Mouse (Mus musculus) lung, postnatal 0 days (tissue): ENCODE results near the gene Csnk1d. TPM values are rescaled to one million over a fixed set of nuclear protein-coding genes. Genes with fewer than 3 reads are reported as not detected.
A peak's percentile ranks its signal among the peaks of the same experiment; 100 is the strongest.

ENCODE experiments used
- ATAC-seq: fragments of 200-750 bp; cut with Nextera tagmentation; 2 replicates; pipeline ENCODE4 v1.8.0; 2017; ENCODE audit warnings: moderate library complexity
- DNase-seq: peaks from one replicate; pipeline ENCODE4 v3.0.0-alpha.2; 2016; ENCODE audit warnings: low spot score
- H3K27ac ChIP-seq: fragments of 300-500 bp; sonication (generic); 2 replicates; pipeline ENCODE4 v1.5.1; 2014; ENCODE audit warnings: antibody characterized with exemption, mild to moderate bottlenecking, low read length, mixed read lengths
- H3K27me3 ChIP-seq: fragments of 300-500 bp; sonication (generic); replicated peaks from 2 replicates; pipeline ENCODE4 v1.6.1; 2014; ENCODE audit warnings: low read length, mixed read lengths; ENCODE audit not compliant: insufficient read depth
- H3K36me3 ChIP-seq: fragments of 300-500 bp; sonication (generic); 2 replicates; pipeline ENCODE4 v1.6.1; 2014; ENCODE audit warnings: low read length, mixed read lengths; ENCODE audit not compliant: insufficient read depth
- H3K4me1 ChIP-seq: fragments of 300-500 bp; sonication (generic); 2 replicates; pipeline ENCODE4 v1.6.1; 2014; ENCODE audit warnings: antibody characterized with exemption, low read depth, low read length, mixed read lengths; ENCODE audit not compliant: insufficient read depth
- H3K4me2 ChIP-seq: fragments of 300-500 bp; sonication (generic); replicated peaks from 2 replicates; pipeline ENCODE4 v1.6.1; 2014; ENCODE audit warnings: low read depth, mild to moderate bottlenecking, low read length, moderate library complexity, mixed read lengths
- H3K4me3 ChIP-seq: fragments of 300-500 bp; sonication (generic); 2 replicates; pipeline ENCODE4 v1.5.1; 2014; ENCODE audit warnings: low read depth, low read length
- H3K9ac ChIP-seq: fragments of 300-500 bp; sonication (generic); replicated peaks from 2 replicates; pipeline ENCODE4 v1.6.1; 2014; ENCODE audit warnings: low read depth, mild to moderate bottlenecking
- H3K9me3 ChIP-seq: fragments of 300-500 bp; sonication (generic); 2 replicates; pipeline ENCODE4 v1.6.1; 2016; ENCODE audit warnings: low read length, mixed read lengths
- CTCF ChIP-seq: IDR thresholded peaks from 2 replicates; pipeline ENCODE4 v1.5.1; 2016; ENCODE audit warnings: antibody characterized with exemption, mild to moderate bottlenecking
- EP300 ChIP-seq: IDR thresholded peaks from 2 replicates; pipeline ENCODE4 v1.6.1; 2016; ENCODE audit warnings: antibody characterized with exemption, mild to moderate bottlenecking, control low read depth
- WGBS: fragments of 180-500 bp; shearing (Covaris S2); extraction: QIAGEN DNeasy Blood & Tissue Kit; methylation state at CpG from one replicate; pipeline ENCODE4 v1.1.7; 2014; 5-methylcytosine and 5-hydroxymethylcytosine counted together
- polyA plus RNA-seq: library from polyadenylated mRNA; unstranded; fragments of >200 nt; fragmentation: Nextera tagmentation; extraction: Ambion mirVana; gene quantifications from 2 replicates; pipeline ENCODE4 v1.2.1, GENCODE M21; 2015

Gene Csnk1d
- polyA plus RNA-seq, 1 experiment from 2014 or later = 83.7 TPM

DNA sequence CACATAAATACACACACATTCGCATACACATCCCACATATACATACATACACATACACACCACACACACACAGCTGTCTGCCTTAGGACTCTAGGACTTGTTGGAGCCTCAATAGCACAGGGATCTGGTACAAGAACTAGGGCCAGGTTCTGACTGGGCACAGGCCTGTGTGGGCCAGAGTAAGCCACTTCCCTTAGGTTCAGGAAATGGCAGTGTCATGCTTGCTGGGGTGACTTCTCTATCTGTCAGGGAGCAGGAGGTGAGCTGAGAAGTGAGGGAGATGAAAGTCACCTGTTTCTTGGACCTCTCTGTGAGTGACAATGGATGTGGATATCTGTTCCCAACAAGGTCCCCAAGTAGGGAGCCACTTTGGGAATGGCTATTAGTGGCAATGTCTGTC lies 53.2 kb downstream of the Csnk1d start:
- TF ChIP-seq CTCF = no peak
- no peak for TF ChIP-seq EP300
- H3K27ac ChIP-seq = no peak overlapping the region
- no peaks in the 10 kb centered on the region for H3K36me3 ChIP-seq
- H3K4me3 ChIP-seq = no peak overlapping the region
- WGBS = 96% methylated on average over 1 of the region's 1 CpGs
- no peak overlapping the region for H3K4me2 ChIP-seq
- ATAC-seq = no peak
- H3K9me3 ChIP-seq = no peaks in the 10 kb centered on the region
- DNase-seq = no peak
- no peak overlapping the region for H3K9ac ChIP-seq
- peaks cover 1% of the 10 kb centered on the region; the same call in 1 of the 2 replicates for H3K4me1 ChIP-seq
- no peaks in the 10 kb centered on the region for H3K27me3 ChIP-seq

- Histone ChIP-seq H3K9ac (peak within 1 kb of the TSS; percentile 41; the same call in 1 of the 2 replicates), H3K27me3 (no peaks in the 10 kb centered on the region), H3K4me1 (peaks cover 8% of the 10 kb centered on the region; the same call in 1 of the 2 replicates), H3K4me3 (peak within 1 kb of the TSS; percentile 74), H3K4me2 (peak within 1 kb of the TSS; percentile 72), H3K27ac (no peak within 1 kb of the TSS), H3K9me3 (no peaks in the 10 kb centered on the region), H3K36me3 (no peaks in the 10 kb centered on the region)
- 13% methylated on average over 38 of the region's 44 CpGs for WGBS
- ATAC-seq (peak; percentile 97), DNase-seq (peak; percentile 90)
- TF ChIP-seq CTCF = no peak
- TF ChIP-seq EP300 = no peak
These were observed 58.3 kb downstream of the Csnk1d start, which contains the start of gene Ccdc57 for GRCm38 (mm10) chr11:120932564-120933398. Gene Ccdc57 (minus strand): TSS chr11:120932872.

- Histone ChIP-seq H3K27me3 (no peaks in the 10 kb centered on the region), H3K4me2 (no peak overlapping the region), H3K4me3 (no peak overlapping the region), H3K9ac (no peak overlapping the region), H3K9me3 (no peaks in the 10 kb centered on the region), H3K4me1 (peaks cover 8% of the 10 kb centered on the region; the same call in 1 of the 2 replicates), H3K27ac (no peak overlapping the region), H3K36me3 (no peaks in the 10 kb centered on the region)
- 93% methylated on average over 4 of the region's 4 CpGs for WGBS
- DNase-seq = no peak
- no peak for ATAC-seq
- TF ChIP-seq EP300 (no peak), CTCF (no peak)
These were observed 59.7 kb downstream of the Csnk1d start for GRCm38 (mm10) chr11:120931479-120931878.

GRCm38 (mm10) chr11:120928468-120928867 lies 62.7 kb downstream of the Csnk1d start:
- Histone ChIP-seq H3K4me2 (no peak overlapping the region), H3K36me3 (no peaks in the 10 kb centered on the region), H3K9ac (no peak overlapping the region), H3K4me1 (peaks cover 8% of the 10 kb centered on the region; the same call in 1 of the 2 replicates), H3K9me3 (no peaks in the 10 kb centered on the region), H3K27ac (no peak overlapping the region), H3K4me3 (no peak overlapping the region), H3K27me3 (no peaks in the 10 kb centered on the region)
- WGBS = 90% methylated on average over 4 of the region's 4 CpGs
- no peak for DNase-seq
- ATAC-seq = no peak
- no peak for TF ChIP-seq CTCF
- no peak for TF ChIP-seq EP300

DNA sequence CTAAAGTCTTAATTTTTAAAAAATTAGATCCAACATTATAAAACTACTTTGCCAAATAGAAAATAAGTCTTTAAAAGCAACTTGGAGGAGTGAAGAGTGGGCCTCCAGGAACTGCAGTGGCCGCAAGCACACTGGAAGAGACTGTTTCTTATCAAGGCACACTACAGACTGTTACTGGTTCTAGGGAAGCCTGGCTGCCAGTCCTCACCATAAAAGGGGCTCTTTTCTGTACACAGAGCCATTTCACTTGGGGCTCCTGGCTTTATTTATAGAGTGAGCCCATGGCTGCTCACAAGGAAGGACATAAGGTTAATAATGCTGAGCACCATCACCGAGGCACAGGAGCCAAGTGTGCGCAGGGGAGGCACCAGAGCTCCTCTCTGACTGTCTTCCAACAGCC lies 68.6 kb downstream of the Csnk1d start:
- H3K36me3 ChIP-seq = no peaks in the 10 kb centered on the region

GRCm38 (mm10) chr11:120917756-120918155 lies 73.4 kb downstream of the Csnk1d start:
- ATAC-seq = no peak
- Histone ChIP-seq H3K9me3 (no peaks in the 10 kb centered on the region), H3K36me3 (no peaks in the 10 kb centered on the region), H3K27ac (no peak overlapping the region), H3K4me1 (no peaks in the 10 kb centered on the region), H3K4me2 (no peak overlapping the region), H3K4me3 (no peak overlapping the region), H3K9ac (no peak overlapping the region), H3K27me3 (no peaks in the 10 kb centered on the region)
- TF ChIP-seq EP300 (no peak), CTCF (no peak)
- DNase-seq = no peak
- 96% methylated on average over 5 of the region's 5 CpGs for WGBS

More for the DNA sequence above, 68.6 kb downstream of the Csnk1d start:
- Histone ChIP-seq H3K4me1 (no peaks in the 10 kb centered on the region), H3K9ac (no peak overlapping the region), H3K4me2 (no peak overlapping the region), H3K4me3 (no peak overlapping the region), H3K9me3 (no peaks in the 10 kb centered on the region), H3K27ac (no peak overlapping the region), H3K27me3 (no peaks in the 10 kb centered on the region)
- no peak for TF ChIP-seq CTCF
- no peak for TF ChIP-seq EP300
- ATAC-seq (no peak), DNase-seq (no peak)
- 91% methylated on average over 3 of the region's 3 CpGs for WGBS
